ENCODE assay signal across 13 mouse cellular contexts in the genomic region with DNA sequence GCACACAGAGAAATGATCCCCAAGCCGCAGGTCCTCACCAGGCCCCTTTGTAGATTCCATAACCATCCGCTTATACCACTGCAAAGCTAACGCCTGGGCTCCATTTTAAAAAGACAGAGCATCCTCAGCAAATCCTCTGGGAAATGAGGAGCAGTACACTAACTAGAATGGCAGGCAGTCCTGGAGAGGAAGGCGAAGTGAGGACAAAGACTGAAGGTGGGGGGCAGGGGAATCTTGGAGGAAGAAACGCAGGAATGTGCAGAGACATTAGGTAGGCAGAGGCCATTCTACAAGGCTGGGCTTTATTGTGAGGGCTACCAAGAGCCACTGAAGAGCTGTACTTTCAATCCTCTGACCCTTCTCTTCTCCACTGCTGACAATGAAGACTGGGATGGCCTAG. TPM values are rescaled to one million over a fixed set of nuclear protein-coding genes. Genes with fewer than 3 reads are reported as not detected.
DNase-seq lines count a peak whose midpoint lies in the region; ATAC-seq and TF ChIP-seq lines count a peak whose summit lies in the region.
"Had no signal": no experiment of that assay in that cellular context is flagged by ENCODE, and none has a peak within 500 bp of the region (broad histone marks: within the 10 kb centered on the region; RNA-seq: fewer than 3 reads in every experiment).

No protein-coding gene starts in this region.

- H3K36me3 ChIP-seq in heart, embryonic 15.5 days, result no peaks in the 10 kb centered on the region
- H3K36me3 ChIP-seq in ES-Bruce4 (ENCODE audit: control insufficient read depth, insufficient read depth, low read length, poor library complexity, severe bottlenecking), result no peaks in the 10 kb centered on the region
- H3K36me3 ChIP-seq in intestine, postnatal 0 days (ENCODE audit: control insufficient read depth, insufficient read depth), result no peaks in the 10 kb centered on the region

- no peak for TF ChIP-seq POLR2A in ES-Bruce4 (IDR thresholded peaks at IDR 0.05; ENCODE audit: insufficient read depth, low read length)

- H3K27me3 ChIP-seq in heart, embryonic 15.5 days, result no peaks in the 10 kb centered on the region
- no peaks in the 10 kb centered on the region for H3K27me3 ChIP-seq in ES-Bruce4 (ENCODE audit: control insufficient read depth, insufficient read depth, low read length, poor library complexity, severe bottlenecking)
- no peaks in the 10 kb centered on the region for H3K27me3 ChIP-seq in intestine, postnatal 0 days (replicated peaks; ENCODE audit: control insufficient read depth, insufficient read depth, low read length)
- H3K27me3 ChIP-seq: CH12.LX had no signal

- no peak for DNase-seq in heart, adult 18-20 months
- DNase-seq in R1 (ENCODE audit: low read depth, low spot score), result peak; percentile 76
- DNase-seq in layer of hippocampus, postnatal 36 days, result no peak
- DNase-seq in c-Kit-positive CD71-positive TER-119-positive erythroid progenitor cells, embryonic 14.5 days (ENCODE audit: low spot score), result no peak
- DNase-seq: cerebellum, adult 8-10 months; kidney, postnatal 4 days; thymus, postnatal 25 days had no signal

- peak overlapping the region; percentile 83 for H3K27ac ChIP-seq in heart, embryonic 15.5 days
- peak overlapping the region; percentile 66; the same call in 1 of the 2 replicates for H3K27ac ChIP-seq in ES-Bruce4 (ENCODE audit: insufficient read depth, low read length)
- peak overlapping the region; percentile 35; the same call in 1 of the 2 replicates for H3K27ac ChIP-seq in intestine, postnatal 0 days (ENCODE audit: low read depth, low read length)
- H3K27ac ChIP-seq: left cerebral cortex, adult 2 months; macrophage had no signal

- TF ChIP-seq EP300 in ES-Bruce4 (IDR thresholded peaks at IDR 0.05; ENCODE audit: insufficient read depth, low read depth, low read length), result no peak

- H3K9me3 ChIP-seq in heart, embryonic 15.5 days (replicated peaks), result no peaks in the 10 kb centered on the region
- H3K9me3 ChIP-seq in ES-Bruce4 (replicated peaks; ENCODE audit: control insufficient read depth, insufficient read depth, low read length, poor library complexity, severe bottlenecking), result no peaks in the 10 kb centered on the region
- no peaks in the 10 kb centered on the region for H3K9me3 ChIP-seq in intestine, postnatal 0 days (ENCODE audit: control insufficient read depth)

- no peak; the same call in 1 of the 2 replicates for ATAC-seq in heart, embryonic 15.5 days (replicated peaks; ENCODE audit: insufficient number of reproducible peaks, insufficient read depth, low FRiP score, low read depth)
- ATAC-seq in intestine, postnatal 0 days, result no peak

- no peak for TF ChIP-seq CTCF in ES-Bruce4 (IDR thresholded peaks at IDR 0.05; ENCODE audit: low read depth, low read length)
- no peak for TF ChIP-seq CTCF in intestine, postnatal 0 days (IDR thresholded peaks at IDR 0.05; ENCODE audit: low read depth)

- no peak overlapping the region for H3K4me3 ChIP-seq in heart, embryonic 15.5 days
- no peak overlapping the region for H3K4me3 ChIP-seq in ES-Bruce4 (ENCODE audit: low read depth, low read length)
- no peak overlapping the region for H3K4me3 ChIP-seq in intestine, postnatal 0 days (ENCODE audit: low read depth, low read length)
- H3K4me3 ChIP-seq: left cerebral cortex, adult 2 months had no signal

- peaks cover 76% of the 10 kb centered on the region for H3K4me1 ChIP-seq in heart, embryonic 15.5 days (replicated peaks)
- H3K4me1 ChIP-seq in ES-Bruce4 (ENCODE audit: control insufficient read depth, insufficient read depth, low read length), result peaks cover 9% of the 10 kb centered on the region
- peaks cover 29% of the 10 kb centered on the region for H3K4me1 ChIP-seq in intestine, postnatal 0 days (replicated peaks; ENCODE audit: control insufficient read depth, insufficient read depth, low read length)

- H3K4me2 ChIP-seq in heart, embryonic 15.5 days, result peak overlapping the region; percentile 19; the same call in 1 of the 2 replicates
- H3K4me2 ChIP-seq in intestine, postnatal 0 days (replicated peaks; ENCODE audit: low read depth), result no peak overlapping the region

- no peak overlapping the region for H3K9ac ChIP-seq in heart, embryonic 15.5 days
- H3K9ac ChIP-seq in ES-Bruce4 (ENCODE audit: low read depth, poor library complexity, severe bottlenecking), result no peak overlapping the region
- H3K9ac ChIP-seq in intestine, postnatal 0 days (ENCODE audit: low read depth, low read length), result no peak overlapping the region

- 62% methylated on average over 5 of the region's 5 CpGs for WGBS in heart, embryonic 15.5 days
- 65% methylated on average over 5 of the region's 5 CpGs for WGBS in intestine, postnatal 0 days

RNA-seq across cellular contexts. Expression of gene Pacsin2, which starts 19.0 kb away (rescaled TPM):
- 59.3 and 75.3 TPM in 2 replicates for polyA plus RNA-seq in heart, embryonic 15.5 days (2015; fragmentation: Nextera tagmentation; extraction: Ambion mirVana)
- total RNA-seq in heart, adult 18-20 months (2021), result 100 to 1,000 TPM; 232 to 280 TPM
- 78.3 and 82.8 TPM in 2 replicates for polyA plus RNA-seq in ES-Bruce4 (2011; ENCODE audit: insufficient read depth, insufficient read length, low read depth, missing spikeins)
- polyA plus RNA-seq in intestine, postnatal 0 days (2015; fragmentation: Nextera tagmentation; extraction: Ambion mirVana), result 40.9 and 47.3 TPM in 2 replicates
- total RNA-seq in layer of hippocampus, postnatal 36 days (2021), result 100 to 1,000 TPM in 1 of 2 experiments, 10 to 100 TPM in 1; 82.0 to 102 TPM
